Mouse (Mus musculus): ENCODE results near the gene Lcn10.

Gene Lcn10

DNA sequence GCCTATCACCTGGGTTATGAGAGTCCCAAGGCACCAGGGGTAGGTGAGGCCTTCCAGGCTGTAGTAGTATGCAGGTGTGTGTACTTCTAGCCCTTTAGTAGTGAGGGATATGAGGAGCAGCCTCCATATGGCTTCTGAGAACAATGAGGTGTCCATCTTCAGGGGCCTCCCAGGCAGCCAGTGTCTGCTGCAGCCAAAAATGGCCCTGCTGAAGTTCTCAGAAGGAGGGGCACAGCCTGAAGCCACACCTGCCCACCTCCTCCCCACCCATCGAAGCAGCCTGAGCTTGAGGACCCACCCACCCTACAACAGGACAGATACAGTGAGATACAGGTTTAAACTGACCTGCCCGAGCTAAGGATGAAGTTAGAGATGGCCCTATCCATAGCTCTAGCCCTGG lies at the start of gene Lcn10:
Lcn10 (plus strand) TSS at position 301 of the 400 bp plus-strand sequence.
- H3K27me3 ChIP-seq (ENCODE audit: control insufficient read depth, insufficient read depth, low read length, poor library complexity, severe bottlenecking) = no peaks in the 10 kb centered on the region
- DNase-seq (ENCODE audit: low read depth, low spot score) = no peak
- no peaks in the 10 kb centered on the region for H3K36me3 ChIP-seq (ENCODE audit: control insufficient read depth, insufficient read depth, low read length, poor library complexity, severe bottlenecking)

DNA sequence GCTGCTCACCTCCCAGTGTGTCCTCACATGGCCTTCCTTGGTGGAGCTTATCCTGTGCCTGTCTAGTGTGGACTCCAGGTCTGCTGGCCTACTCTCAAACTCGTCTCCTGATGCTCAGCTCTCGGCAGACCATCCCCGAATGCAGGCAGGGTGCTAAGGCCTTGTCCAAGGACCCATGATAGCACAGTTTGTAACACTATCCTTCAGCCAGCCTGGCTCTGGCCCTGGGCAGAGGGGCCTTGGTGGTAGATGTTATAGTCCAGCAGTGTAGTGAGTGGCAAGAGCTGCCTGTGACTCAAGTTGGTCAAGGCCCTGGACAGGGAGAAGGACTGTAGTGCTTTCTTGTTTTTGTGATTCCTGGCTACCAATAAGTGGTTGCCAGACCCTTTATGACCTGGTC lies 48.9 kb upstream of the Lcn10 start:
- Histone ChIP-seq H3K27me3 (ENCODE audit: control insufficient read depth, insufficient read depth, low read length, poor library complexity, severe bottlenecking) (no peaks in the 10 kb centered on the region), H3K36me3 (ENCODE audit: control insufficient read depth, insufficient read depth, low read length, poor library complexity, severe bottlenecking) (no peaks in the 10 kb centered on the region)
- DNase-seq (ENCODE audit: low read depth, low spot score) = no peak

DNA sequence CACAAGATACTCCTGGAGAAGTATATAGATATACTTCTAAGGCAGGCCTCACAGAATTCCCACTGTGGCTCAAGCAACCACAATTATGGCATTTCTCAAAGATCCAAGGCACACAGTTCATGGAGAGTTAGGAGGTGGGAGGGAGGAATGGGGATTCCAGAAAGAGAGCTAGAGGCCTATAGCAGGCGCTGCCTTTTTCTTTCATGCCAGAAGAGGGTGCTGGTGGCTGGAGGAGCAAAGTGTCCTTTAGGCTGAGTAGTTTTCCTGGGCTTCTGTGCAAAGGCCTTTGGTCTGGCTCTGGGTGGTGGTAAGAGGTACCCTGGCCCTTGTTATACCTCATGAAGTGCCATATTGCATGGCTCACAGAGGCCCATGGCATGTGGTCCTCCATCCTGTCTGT lies 48.5 kb upstream of the Lcn10 start:
- H3K27me3 ChIP-seq (ENCODE audit: control insufficient read depth, insufficient read depth, low read length, poor library complexity, severe bottlenecking) = no peaks in the 10 kb centered on the region
- no peaks in the 10 kb centered on the region for H3K36me3 ChIP-seq (ENCODE audit: control insufficient read depth, insufficient read depth, low read length, poor library complexity, severe bottlenecking)
- DNase-seq (ENCODE audit: low read depth, low spot score) = no peak

DNA sequence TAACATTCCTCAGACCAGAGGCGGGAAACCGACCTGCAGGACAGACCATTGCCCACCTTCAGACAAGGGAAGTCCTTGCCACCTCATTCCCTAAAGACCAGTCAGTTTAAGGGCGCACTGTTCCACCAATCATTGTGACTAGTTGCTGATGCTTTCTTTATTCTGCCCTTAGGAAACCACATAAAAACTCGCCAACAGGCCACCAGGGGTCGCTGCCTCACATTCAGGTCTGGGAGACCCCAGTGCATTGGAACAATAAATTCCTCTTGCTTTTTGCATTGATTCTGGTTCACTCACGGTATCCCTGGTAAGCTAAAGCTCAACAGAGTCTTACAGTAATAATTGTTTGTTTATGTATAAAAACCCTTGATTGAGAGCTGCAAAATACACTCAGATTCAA lies 42.6 kb upstream of the Lcn10 start:
- no peaks in the 10 kb centered on the region for H3K36me3 ChIP-seq (ENCODE audit: control insufficient read depth, insufficient read depth, low read length, poor library complexity, severe bottlenecking)
- no peaks in the 10 kb centered on the region; the same call in 1 of the 2 replicates for H3K27me3 ChIP-seq (ENCODE audit: control insufficient read depth, insufficient read depth, low read length, poor library complexity, severe bottlenecking)
- peak; percentile 51 for DNase-seq (ENCODE audit: low read depth, low spot score)

DNA sequence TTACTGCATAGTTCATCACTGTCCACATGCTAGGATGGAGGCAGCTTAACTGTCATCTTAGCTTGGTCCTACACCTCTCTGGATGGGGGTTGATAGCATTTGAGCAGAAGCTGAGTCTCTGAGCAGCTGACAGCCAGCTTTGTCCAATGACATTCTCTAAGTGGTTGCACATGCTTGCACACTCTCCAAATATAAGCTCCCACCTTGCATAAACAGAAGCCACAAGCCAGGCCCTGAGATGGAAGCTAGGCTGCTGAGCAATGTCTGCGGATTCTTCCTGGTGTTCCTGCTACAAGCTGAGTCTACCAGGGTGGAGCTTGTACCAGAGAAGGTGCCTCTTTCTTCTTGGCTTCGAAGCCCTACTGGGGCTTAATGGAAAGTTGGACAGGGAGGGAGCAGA lies 29.6 kb upstream of the Lcn10 start, which contains the start of gene Lcn8:
Lcn8 (plus strand) TSS at position 219 of the 400 bp plus-strand sequence.
- Histone ChIP-seq H3K36me3 (ENCODE audit: control insufficient read depth, insufficient read depth, low read length, poor library complexity, severe bottlenecking) (no peaks in the 10 kb centered on the region), H3K27me3 (ENCODE audit: control insufficient read depth, insufficient read depth, low read length, poor library complexity, severe bottlenecking) (no peaks in the 10 kb centered on the region)
- DNase-seq (ENCODE audit: low read depth, low spot score) = no peak

DNA sequence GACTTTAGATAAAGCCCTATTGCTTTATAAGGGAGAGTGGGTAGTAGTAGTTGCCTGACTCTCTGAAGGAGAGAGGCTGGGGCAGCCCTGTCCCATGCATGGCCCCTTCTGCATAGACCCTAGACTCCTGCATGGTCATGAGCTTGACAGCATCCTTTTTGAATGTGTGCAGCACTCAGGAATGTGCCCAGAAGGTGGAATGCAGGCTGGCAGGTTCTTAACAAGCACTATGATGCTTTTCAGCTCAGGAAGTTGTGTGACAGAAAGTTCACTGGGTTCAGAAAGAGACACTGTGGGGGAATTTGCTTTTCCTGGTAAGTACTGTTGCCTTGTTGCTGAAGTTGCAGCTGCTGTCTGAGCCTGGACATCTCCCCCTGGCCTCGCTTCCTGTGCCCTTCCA lies 28.0 kb upstream of the Lcn10 start:
- DNase-seq (ENCODE audit: low read depth, low spot score) = no peak
- no peaks in the 10 kb centered on the region for H3K36me3 ChIP-seq (ENCODE audit: control insufficient read depth, insufficient read depth, low read length, poor library complexity, severe bottlenecking)

DNA sequence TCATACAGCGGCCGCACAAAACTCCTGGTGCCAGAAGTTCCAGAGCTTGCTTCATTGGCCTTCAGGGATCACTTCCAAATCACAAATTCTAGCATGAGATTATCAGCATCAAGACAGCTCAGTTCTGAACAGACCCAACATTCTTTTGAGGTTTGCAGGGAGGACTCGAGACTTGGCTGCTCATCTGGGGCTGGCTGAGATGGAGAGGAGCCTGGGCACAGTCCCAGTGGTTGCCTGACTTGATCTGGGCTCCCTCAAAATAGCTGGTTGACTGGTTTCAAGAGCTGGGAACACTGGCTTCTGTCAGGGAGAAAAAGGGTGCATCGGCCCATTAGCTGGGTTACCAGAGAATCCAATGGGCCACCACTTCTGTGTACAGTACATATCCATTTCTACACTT lies 25.8 kb upstream of the Lcn10 start:
- no peaks in the 10 kb centered on the region for H3K36me3 ChIP-seq (ENCODE audit: control insufficient read depth, insufficient read depth, low read length, poor library complexity, severe bottlenecking)
- no peak for DNase-seq (ENCODE audit: low read depth, low spot score)
- no peaks in the 10 kb centered on the region for H3K27me3 ChIP-seq (ENCODE audit: control insufficient read depth, insufficient read depth, low read length, poor library complexity, severe bottlenecking)

More for the DNA sequence above, 28.0 kb upstream of the Lcn10 start:
- H3K27me3 ChIP-seq (ENCODE audit: control insufficient read depth, insufficient read depth, low read length, poor library complexity, severe bottlenecking) = no peaks in the 10 kb centered on the region

DNA sequence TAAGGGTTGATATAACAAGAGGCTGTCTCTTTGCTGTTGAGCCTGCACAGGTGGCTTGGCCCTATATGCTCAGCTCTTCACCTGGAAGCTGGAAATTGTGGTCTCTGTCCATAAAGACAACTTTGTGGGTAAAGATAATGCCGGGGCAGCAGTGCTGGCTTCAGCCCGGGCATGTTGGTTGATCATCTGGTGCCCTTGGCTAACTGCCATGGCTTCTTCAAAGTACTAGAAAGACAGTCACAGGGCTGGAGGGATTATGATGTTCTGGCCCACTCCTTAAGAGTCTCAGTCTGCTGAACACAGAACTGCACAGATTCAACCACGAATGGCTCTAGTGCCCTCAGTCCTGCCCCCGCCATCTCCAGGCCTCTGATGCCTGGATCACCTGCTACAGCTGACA lies 25.3 kb upstream of the Lcn10 start:
- Histone ChIP-seq H3K36me3 (ENCODE audit: control insufficient read depth, insufficient read depth, low read length, poor library complexity, severe bottlenecking) (no peaks in the 10 kb centered on the region), H3K27me3 (ENCODE audit: control insufficient read depth, insufficient read depth, low read length, poor library complexity, severe bottlenecking) (no peaks in the 10 kb centered on the region)
- no peak for DNase-seq (ENCODE audit: low read depth, low spot score)

- no peak for DNase-seq (ENCODE audit: low read depth, low spot score)
- Histone ChIP-seq H3K27me3 (ENCODE audit: control insufficient read depth, insufficient read depth, low read length, poor library complexity, severe bottlenecking) (no peaks in the 10 kb centered on the region), H3K36me3 (ENCODE audit: control insufficient read depth, insufficient read depth, low read length, poor library complexity, severe bottlenecking) (no peaks in the 10 kb centered on the region)
These were observed 24.9 kb upstream of the Lcn10 start, which contains the start of gene Lcn5 for GRCm38 (mm10) chr2:25657652-25658051. Gene Lcn5 (plus strand): TSS chr2:25657952.

GRCm38 (mm10) chr2:25660279-25660678 lies 22.2 kb upstream of the Lcn10 start:
- no peak for DNase-seq (ENCODE audit: low read depth, low spot score)
- no peaks in the 10 kb centered on the region for H3K36me3 ChIP-seq (ENCODE audit: control insufficient read depth, insufficient read depth, low read length, poor library complexity, severe bottlenecking)
- no peaks in the 10 kb centered on the region for H3K27me3 ChIP-seq (ENCODE audit: control insufficient read depth, insufficient read depth, low read length, poor library complexity, severe bottlenecking)

DNA sequence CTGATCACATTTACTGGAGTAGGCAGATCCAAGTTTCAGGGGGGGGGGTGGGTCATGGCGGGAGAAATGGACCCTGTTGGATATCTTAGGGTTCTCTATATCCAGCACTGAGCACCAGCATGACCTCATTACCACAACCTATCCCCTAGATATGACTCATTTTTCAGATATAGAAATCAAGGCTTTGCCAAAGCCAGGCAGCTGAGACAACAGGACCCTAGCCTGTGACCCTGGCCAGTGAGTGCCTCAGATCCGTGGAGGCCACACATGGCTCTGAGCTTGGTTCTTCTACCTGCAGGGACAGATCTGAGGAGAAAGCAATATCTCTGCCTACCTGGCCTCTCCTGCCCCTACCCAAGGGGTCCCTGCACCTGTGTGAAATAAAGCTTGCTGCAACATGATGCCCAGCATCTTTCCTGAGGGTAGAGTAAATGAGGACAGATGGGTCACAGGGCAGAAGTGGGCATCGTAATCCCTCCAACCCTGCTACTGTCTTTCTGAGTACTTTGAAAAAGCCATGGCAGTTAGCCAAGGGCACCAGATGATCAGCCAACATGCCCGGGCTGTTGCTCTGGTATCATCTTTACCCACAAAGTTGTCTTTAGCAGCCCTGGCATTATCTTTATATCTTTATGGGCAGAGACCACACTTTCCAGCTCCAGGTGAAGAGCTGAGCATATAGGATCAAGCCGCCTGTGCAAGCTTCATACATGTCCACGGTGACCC lies 21.1 kb upstream of the Lcn10 start:
- Histone ChIP-seq H3K36me3 (ENCODE audit: control insufficient read depth, insufficient read depth, low read length, poor library complexity, severe bottlenecking) (no peaks in the 10 kb centered on the region), H3K27me3 (ENCODE audit: control insufficient read depth, insufficient read depth, low read length, poor library complexity, severe bottlenecking) (no peaks in the 10 kb centered on the region)
- DNase-seq (ENCODE audit: low read depth, low spot score) = no peak

DNA sequence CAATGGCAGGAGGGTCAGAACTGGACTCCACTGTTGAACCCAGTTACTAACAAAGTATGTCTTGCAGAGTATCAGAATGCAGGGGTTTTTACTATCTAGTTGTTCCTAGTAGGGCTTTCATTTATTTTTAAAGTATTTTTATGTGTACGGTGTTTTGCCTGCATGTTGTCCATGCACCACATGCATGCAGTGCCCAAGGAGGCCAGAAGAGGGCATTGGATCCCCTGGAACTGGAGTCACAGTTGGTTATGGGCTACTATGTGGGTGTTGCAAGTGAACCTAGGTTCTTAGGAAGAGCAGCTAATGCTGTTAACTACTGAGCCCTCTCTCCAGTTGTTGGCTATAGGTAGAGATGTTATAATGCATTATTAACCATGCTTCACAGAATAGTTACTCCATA lies 19.0 kb upstream of the Lcn10 start:
- Histone ChIP-seq H3K27me3 (ENCODE audit: control insufficient read depth, insufficient read depth, low read length, poor library complexity, severe bottlenecking) (no peaks in the 10 kb centered on the region), H3K36me3 (ENCODE audit: control insufficient read depth, insufficient read depth, low read length, poor library complexity, severe bottlenecking) (no peaks in the 10 kb centered on the region)
- DNase-seq (ENCODE audit: low read depth, low spot score) = peak; percentile 59

GRCm38 (mm10) chr2:25664125-25664524 lies 18.4 kb upstream of the Lcn10 start:
- Histone ChIP-seq H3K36me3 (ENCODE audit: control insufficient read depth, insufficient read depth, low read length, poor library complexity, severe bottlenecking) (no peaks in the 10 kb centered on the region), H3K27me3 (ENCODE audit: control insufficient read depth, insufficient read depth, low read length, poor library complexity, severe bottlenecking) (no peaks in the 10 kb centered on the region)
- no peak for DNase-seq (ENCODE audit: low read depth, low spot score)

DNA sequence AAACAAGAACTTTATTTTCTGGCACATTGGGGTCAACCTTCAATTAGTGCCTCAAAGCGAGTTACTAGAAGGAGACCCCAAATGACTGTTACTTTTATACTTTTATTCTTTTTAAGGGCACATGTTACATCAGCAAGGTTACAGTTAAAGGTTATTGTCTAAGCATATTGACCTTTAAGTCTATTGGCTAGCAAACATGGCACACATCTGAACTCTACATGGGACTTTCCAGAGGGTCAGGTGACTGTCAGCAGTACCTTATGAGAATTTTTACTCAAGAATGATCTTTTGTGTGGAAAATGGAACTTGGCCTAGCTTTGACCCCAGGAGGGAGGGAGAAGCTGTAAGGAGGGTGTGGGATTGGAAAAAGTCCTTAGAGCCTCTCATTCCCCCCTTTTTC lies 16.0 kb upstream of the Lcn10 start:
- no peak for DNase-seq (ENCODE audit: low read depth, low spot score)
- Histone ChIP-seq H3K27me3 (ENCODE audit: control insufficient read depth, insufficient read depth, low read length, poor library complexity, severe bottlenecking) (no peaks in the 10 kb centered on the region), H3K36me3 (ENCODE audit: control insufficient read depth, insufficient read depth, low read length, poor library complexity, severe bottlenecking) (no peaks in the 10 kb centered on the region)

DNA sequence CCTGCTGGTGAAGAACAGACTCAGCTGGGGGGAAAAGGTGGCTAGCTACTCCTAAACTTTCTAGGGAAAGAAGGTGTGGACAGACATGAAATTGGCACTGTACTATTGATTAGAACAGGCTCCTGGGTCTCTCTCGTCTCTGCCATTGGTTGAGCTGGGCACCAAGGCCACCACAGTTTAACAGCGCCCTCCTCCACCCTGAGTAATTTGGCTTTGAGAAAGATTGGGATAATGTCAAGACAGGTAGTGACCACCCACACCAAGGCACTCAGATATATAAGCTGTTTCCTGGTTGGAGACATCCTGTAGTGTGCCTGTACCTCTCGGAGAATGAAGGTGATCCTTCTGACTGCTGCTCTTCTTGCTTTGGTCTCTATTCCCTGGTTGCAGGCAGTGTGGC lies 6.0 kb upstream of the Lcn10 start, which contains the start of gene Lcn6:
Lcn6 (plus strand) TSS at position 301 of the 400 bp plus-strand sequence.
- Histone ChIP-seq H3K27me3 (ENCODE audit: control insufficient read depth, insufficient read depth, low read length, poor library complexity, severe bottlenecking) (no peaks in the 10 kb centered on the region), H3K36me3 (ENCODE audit: control insufficient read depth, insufficient read depth, low read length, poor library complexity, severe bottlenecking) (no peaks in the 10 kb centered on the region)
- DNase-seq (ENCODE audit: low read depth, low spot score) = no peak

DNA sequence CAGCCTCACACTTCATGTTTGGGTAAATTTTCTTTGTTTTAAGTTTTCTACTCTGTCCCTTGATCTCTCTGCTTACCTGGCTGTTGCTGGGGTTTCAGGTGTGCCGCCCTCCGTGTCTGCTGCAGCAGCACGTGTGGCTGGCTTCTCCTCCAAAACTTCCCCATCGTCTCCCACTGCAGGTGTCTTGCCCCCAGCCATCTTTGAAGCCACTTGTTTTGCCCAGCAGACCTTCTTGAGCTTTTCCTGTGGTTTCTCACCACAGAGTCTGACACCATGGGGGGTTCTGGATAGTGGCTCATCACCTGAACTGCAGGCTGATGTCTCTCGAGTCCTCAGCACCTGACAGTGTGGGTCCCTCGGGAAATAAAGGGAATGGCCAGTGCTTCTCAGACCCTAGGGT lies 3.0 kb upstream of the Lcn10 start:
- DNase-seq (ENCODE audit: low read depth, low spot score) = no peak
- Histone ChIP-seq H3K27me3 (ENCODE audit: control insufficient read depth, insufficient read depth, low read length, poor library complexity, severe bottlenecking) (no peaks in the 10 kb centered on the region), H3K36me3 (ENCODE audit: control insufficient read depth, insufficient read depth, low read length, poor library complexity, severe bottlenecking) (no peaks in the 10 kb centered on the region)
